Mouse (Mus musculus): ENCODE data around the gene Mon2.
"Not testable (repeated sequence)": the region's sequence is repeated elsewhere in the genome, so short reads cannot be mapped to it uniquely, and the experiment has no call there.

Mon2 gene

GRCm38 (mm10) chr10:122994402-122995107 lies 81.8 kb downstream of the Mon2 start:
- no peak for DNase-seq (ENCODE audit: low read depth, low spot score)

- no peak for DNase-seq (ENCODE audit: low read depth, low spot score)
Observed at GRCm38 (mm10) chr10:122991648-122992047, 84.7 kb downstream of the Mon2 start.

- no peak for DNase-seq (ENCODE audit: low read depth, low spot score)
Observed at GRCm38 (mm10) chr10:122991053-122991452, 85.3 kb downstream of the Mon2 start.

DNA sequence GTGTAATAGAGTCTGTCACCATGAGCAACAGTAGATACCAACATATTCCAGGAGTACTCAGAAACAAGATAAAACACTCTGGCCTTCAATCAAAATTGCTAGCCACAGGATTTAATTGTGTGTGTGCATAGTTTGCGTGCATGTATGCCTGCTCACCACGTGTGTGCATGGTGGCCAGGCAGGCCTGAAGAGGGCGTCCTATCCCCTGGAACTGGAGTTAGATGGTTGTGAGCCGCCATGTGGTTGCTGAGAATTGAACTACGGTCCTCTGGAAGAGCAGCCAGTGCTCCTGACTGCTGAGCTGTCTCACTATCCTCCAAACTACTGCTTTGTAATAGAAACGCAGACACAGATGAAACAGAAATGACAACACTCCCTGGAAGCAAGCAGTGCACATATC lies 85.7 kb downstream of the Mon2 start:
- DNase-seq (ENCODE audit: low read depth, low spot score) = no peak

DNA sequence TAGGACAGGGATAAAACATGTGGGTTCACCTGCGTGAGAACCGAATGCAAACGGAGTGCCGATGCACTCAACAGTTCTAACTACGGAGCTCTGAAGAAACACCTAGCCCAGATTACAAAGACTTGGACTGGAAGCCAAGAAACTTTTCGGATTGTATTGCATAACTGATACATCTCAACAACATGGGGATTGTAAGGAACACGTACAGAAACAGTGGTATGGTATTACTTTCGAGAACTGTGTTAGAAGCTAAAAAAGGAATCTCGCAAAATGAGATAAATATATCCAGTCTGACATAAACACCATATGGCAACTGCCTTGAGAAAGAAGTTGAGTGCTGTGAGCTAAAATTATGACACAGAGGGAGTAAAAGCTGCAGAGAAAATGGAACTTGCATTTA lies 86.4 kb downstream of the Mon2 start:
- DNase-seq (ENCODE audit: low read depth, low spot score) = no peak

- no peak for DNase-seq (ENCODE audit: low read depth, low spot score)
Observed at GRCm38 (mm10) chr10:122988372-122988771, 87.9 kb downstream of the Mon2 start.

DNA sequence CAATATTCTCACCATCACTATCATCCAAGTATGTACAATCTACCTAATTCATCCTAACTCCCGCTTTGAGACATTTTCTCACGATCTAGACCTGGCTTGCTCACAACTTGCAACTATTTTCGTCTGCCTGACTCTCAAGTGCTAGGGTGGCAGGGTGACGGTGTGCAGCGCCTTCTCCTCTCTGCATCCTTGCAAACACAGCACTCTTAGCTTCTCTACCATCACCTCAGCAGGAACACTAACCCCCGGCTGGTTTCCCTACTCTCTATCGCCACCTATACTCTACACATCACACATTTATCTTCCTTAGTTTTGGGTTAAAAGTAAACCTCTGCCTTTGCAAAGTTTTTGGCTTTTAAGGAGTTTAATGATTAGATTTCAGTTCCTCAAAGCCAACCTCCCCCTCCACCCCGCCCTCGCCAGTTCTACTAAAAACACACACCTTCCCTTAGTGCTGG lies 88.6 kb downstream of the Mon2 start:
- DNase-seq (ENCODE audit: low read depth, low spot score) = no peak

DNA sequence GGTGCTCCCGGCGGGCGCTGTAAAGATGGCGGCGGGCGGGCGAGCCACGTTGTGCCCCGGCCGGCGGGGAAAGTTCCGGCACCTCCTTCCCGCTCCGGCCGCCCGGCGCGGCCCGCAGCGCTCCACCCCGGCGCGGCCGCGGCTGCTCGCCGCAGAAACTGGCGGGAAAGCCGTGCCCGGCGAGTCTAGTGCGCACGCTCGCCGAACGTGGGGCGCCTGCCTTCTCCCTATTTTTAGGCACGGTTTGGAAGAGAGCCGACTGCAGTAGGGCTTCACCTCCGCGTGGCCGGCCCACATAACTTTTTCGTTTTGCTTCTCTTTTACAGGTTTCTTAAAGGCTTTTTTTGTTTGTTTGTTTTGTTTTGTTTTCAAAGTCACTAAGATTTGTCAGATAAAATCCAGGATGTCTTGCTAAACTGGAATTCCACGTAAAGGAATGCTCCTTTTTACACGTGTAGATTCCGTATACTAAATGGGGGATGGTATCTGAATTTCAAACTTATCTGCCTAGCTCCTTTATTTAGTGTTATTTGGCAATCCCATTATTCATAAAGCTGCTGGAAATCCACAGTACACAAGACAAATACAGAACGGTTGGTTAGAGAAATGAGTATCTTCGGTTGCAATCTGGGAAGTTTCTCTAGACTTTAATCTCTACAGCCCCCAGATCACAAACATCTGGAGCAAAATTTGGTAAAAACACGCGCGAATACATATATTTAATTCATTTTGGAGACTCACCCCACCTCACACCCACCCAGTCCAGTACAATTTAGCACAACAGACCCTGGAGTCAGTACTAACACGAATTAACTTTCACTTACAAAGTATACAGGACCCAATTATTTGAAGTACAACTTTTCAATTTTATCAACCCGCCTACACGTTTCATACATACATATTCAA lies 89.7 kb downstream of the Mon2 start:
- peak; percentile 69 for DNase-seq (ENCODE audit: low read depth, low spot score)

DNA sequence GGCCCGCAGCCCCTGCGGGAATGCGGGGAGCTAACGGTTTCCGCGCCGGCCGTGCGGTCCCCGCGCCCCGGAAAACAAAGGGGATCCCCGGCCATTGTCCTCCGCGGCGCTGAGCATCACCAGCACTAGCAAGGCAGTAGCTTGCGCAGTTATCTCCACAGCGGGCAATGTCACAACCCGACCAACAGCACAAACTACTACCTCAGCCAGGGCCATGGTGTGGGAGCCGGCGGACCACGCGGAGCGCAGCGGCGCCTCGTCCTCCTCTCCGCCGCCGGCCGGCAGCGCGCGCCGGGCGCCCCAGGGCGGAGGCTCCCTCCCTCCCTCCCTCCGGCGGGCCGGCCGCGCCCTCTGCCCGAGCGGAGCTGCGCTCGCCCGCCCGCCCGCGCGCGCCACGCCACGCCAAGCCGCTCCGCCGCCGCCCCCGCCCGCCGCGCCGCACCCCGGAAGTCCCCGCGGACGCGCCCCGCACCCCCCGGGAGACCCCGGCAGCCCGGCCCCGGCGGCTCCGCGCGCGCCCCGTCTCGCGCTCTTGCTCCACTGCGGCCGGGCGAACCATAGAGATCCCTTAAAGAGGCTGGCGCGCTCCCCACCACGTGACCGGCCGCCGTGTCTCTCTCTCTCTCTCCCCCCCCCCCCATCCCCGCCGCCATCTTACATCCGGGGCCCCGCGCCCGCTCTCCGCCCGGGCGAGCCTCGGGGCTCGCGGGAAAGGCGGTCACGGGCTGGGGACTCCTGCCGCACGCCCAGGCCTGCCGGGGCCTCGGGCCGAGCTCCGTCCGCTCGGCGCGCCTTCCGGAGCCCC lies 90.6 kb downstream of the Mon2 start:
- DNase-seq (ENCODE audit: low read depth, low spot score) = peak; percentile 63

DNA sequence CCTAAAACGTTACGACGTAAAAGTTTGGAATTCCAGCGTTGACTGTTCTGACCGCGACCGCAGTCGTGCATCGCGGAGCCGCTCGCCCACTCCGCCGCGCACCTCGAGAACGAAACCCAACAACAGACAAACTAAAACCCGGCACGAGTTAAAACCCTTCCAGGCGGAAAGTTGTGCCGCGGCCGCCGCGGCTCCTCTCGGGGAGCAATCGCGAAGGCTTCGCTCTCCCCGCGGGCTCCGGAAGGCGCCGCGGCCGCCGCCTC lies 91.1 kb downstream of the Mon2 start:
- DNase-seq (ENCODE audit: low read depth, low spot score) = no peak

- DNase-seq (ENCODE audit: low read depth, low spot score) = no peak
Observed at GRCm38 (mm10) chr10:122984531-122985251, 91.6 kb downstream of the Mon2 start.

GRCm38 (mm10) chr10:122983579-122984530 lies 92.5 kb downstream of the Mon2 start:
- no peak for DNase-seq (ENCODE audit: low read depth, low spot score)

- DNase-seq (ENCODE audit: low read depth, low spot score) = no peak
Observed at GRCm38 (mm10) chr10:122982909-122983578, 93.3 kb downstream of the Mon2 start.

- DNase-seq (ENCODE audit: low read depth, low spot score) = no peak
Observed at GRCm38 (mm10) chr10:122980123-122980522, 96.2 kb downstream of the Mon2 start.

DNA sequence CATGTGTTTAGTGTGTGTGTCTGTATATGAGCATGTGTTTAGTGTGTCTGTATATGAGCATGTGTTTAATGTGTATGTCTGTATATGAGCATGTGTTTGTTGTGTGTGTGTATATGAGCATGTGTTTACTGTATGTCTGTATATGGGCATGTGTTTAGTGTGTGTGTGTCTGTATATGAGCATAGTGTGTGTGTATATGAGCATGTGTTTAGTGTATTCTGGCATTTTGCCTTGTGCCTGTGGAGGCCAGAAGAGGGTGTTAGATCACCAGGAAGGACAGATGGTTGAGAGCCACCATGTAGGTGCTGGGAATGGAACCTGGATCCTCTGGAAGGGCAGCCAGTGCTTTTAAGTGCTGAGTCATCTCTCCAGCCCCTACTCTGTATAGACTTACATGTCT lies 96.9 kb downstream of the Mon2 start:
- no peak for DNase-seq (ENCODE audit: low read depth, low spot score)

DNA sequence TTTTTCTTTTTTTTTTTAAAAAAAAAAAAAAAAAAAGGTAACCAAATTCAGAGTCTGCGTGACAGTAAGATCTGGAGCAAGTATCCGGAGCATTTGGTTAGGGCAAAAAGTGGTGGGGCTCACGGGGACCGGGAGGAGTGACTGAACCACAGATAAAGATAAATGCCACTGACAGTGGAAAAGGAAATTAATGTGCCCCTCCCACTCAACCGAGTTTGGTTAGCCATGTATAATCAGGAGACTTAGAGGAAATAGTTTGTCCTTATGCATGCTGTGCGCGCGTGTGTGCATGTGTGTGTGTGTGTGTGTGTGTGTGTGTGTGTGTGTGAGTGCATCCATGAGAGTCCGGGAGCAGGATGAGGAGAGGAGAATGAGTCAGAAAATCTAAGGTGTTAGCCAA lies 100.3 kb downstream of the Mon2 start:
- DNase-seq (ENCODE audit: low read depth, low spot score) = no peak

GRCm38 (mm10) chr10:122973241-122973640 lies 103.1 kb downstream of the Mon2 start:
- no peak for DNase-seq (ENCODE audit: low read depth, low spot score)

DNA sequence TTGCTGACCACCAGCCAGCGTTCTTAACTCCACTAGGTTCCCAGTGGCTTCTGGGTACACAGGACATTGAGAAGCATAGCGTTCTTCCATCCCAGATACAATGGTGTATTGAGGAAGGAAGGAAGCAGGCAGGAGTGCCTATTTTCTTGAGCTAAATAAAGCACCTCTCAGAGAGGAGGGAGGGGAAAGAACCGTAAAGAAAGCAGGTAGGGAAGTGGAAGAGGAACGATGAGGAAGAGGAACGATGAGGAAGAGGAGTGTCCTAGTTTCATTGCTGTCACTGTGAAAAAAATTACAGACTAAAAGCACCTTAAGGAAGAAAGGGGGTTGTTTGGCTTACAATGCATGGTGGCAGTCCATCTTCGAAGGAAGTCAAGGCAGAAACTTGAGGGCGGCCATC lies 106.1 kb downstream of the Mon2 start:
- DNase-seq (ENCODE audit: low read depth, low spot score) = no peak

DNA sequence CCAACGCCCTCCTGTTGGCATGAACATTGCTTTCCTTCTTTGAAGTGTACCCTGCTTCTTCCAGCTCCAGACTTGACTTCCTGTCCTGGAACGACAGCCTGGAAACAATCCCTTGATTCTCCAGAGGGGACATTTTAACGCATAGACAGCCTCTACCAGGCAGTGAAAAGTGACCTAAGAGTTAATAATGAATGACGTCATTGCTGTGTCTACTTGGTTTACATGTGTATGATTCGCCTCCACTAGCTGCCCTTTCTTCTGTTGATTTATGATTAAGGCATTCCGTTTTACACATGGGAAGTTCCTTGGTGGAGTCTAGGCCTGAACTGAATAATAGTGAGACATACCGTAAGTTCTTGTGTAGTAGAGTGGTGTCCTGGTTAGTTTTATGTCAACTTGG lies 109.9 kb downstream of the Mon2 start:
- DNase-seq (ENCODE audit: low read depth, low spot score) = no peak

DNA sequence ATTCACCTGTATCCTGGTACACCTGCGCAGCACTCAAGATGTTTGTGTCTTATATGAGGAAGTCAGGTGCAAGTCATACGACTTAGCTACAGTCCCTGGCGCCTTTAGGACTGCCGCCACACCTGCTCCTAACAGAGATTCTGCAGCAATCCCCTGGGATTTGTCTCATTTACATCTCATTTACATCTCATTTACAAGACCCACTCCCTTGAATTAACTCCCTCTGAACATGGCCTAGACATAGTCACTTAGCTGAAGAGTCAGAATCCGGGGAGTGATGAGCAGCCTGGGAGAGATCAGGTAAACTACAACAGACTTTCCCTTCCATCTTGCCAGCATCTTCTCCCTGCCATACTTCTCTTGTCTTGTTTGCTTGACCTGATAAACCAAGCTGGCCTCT lies 110.7 kb downstream of the Mon2 start:
- DNase-seq (ENCODE audit: low read depth, low spot score) = not testable (repeated sequence)

Measured in embryo, embryonic 11.5 days (tissue).